Mouse (Mus musculus) forebrain, postnatal 0 days (tissue): ENCODE data around the gene Cnksr1. TPM values are rescaled to one million over a fixed set of nuclear protein-coding genes. Genes with fewer than 3 reads are reported as not detected.
A peak's percentile ranks its signal among the peaks of the same experiment; 100 is the strongest.
"Not testable (repeated sequence)": the region's sequence is repeated elsewhere in the genome, so short reads cannot be mapped to it uniquely, and the experiment has no call there.

Source experiments
- ATAC-seq: fragments of 200-750 bp; cut with Nextera tagmentation; 2 replicates; pipeline ENCODE4 v1.8.0; 2017; ENCODE audit warnings: mild to moderate bottlenecking, moderate library complexity
- DNase-seq: peaks from one replicate; pipeline ENCODE4 v3.0.0-alpha.2; 2015
- H3K27ac ChIP-seq: fragments of 300-500 bp; sonication (generic); 2 replicates; pipeline ENCODE4 v1.5.1; 2014; ENCODE audit warnings: low read depth, mild to moderate bottlenecking, antibody characterized with exemption, low read length, moderate library complexity, mixed read lengths
- H3K27me3 ChIP-seq: fragments of 300-500 bp; sonication (generic); 2 replicates; pipeline ENCODE4 v1.6.1; 2014; ENCODE audit warnings: mild to moderate bottlenecking, low read length, mixed read lengths; ENCODE audit not compliant: insufficient read depth
- H3K36me3 ChIP-seq: fragments of 300-500 bp; sonication (generic); 2 replicates; pipeline ENCODE4 v1.6.1; 2014; ENCODE audit warnings: mild to moderate bottlenecking, moderate library complexity; ENCODE audit not compliant: insufficient read depth
- H3K4me1 ChIP-seq: fragments of 300-500 bp; sonication (generic); 2 replicates; pipeline ENCODE4 v1.6.1; 2014; ENCODE audit warnings: antibody characterized with exemption; ENCODE audit not compliant: insufficient read depth
- H3K4me2 ChIP-seq: fragments of 300-500 bp; sonication (generic); 2 replicates; pipeline ENCODE4 v1.6.1; 2014; ENCODE audit warnings: low read depth, mild to moderate bottlenecking, moderate library complexity
- H3K4me3 ChIP-seq: fragments of 300-500 bp; sonication (generic); 2 replicates; pipeline ENCODE4 v1.5.1; 2014; ENCODE audit warnings: low read depth, low read length, mixed read lengths
- H3K9ac ChIP-seq: fragments of 300-500 bp; sonication (generic); 2 replicates; pipeline ENCODE4 v1.6.1; 2014; ENCODE audit warnings: mild to moderate bottlenecking
- H3K9me3 ChIP-seq: fragments of 300-500 bp; sonication (generic); 2 replicates; pipeline ENCODE4 v1.6.1; 2016; ENCODE audit warnings: low read length
- CTCF ChIP-seq: sonication (generic); IDR thresholded peaks from 2 replicates; pipeline ENCODE4 v1.5.1; 2016; ENCODE audit warnings: antibody characterized with exemption, control low read depth, low read depth
- WGBS: fragments of 180-500 bp; shearing (Covaris S2); extraction: QIAGEN DNeasy Blood & Tissue Kit; methylation state at CpG from one replicate; pipeline ENCODE4 v1.1.7; 2014; 5-methylcytosine and 5-hydroxymethylcytosine counted together
- polyA plus RNA-seq: library from polyadenylated mRNA; unstranded; fragments of >200 nt; fragmentation: Nextera tagmentation; extraction: Ambion mirVana; gene quantifications from 2 replicates; pipeline ENCODE4 v1.2.1, GENCODE M21; 2015
- total RNA-seq: library from RNA; depleted of rRNA; stranded (reverse); fragments of >200 nt; gene quantifications from 2 replicates; pipeline ENCODE4 v1.2.3, GENCODE M21; 2014

Cnksr1 gene
- total and polyA plus RNA-seq, 2 experiments from 2014 or later, result 0.18 TPM; not detected in 1

- 36% methylated on average over 13 of the region's 13 CpGs for WGBS
- ATAC-seq (no peak), DNase-seq (no peak)
- Histone ChIP-seq H3K4me3 (no peak overlapping the region), H3K27ac (no peak overlapping the region), H3K9ac (no peak overlapping the region), H3K9me3 (no peaks in the 10 kb centered on the region), H3K4me2 (no peak overlapping the region), H3K27me3 (no peaks in the 10 kb centered on the region), H3K4me1 (no peaks in the 10 kb centered on the region), H3K36me3 (peaks cover 15% of the 10 kb centered on the region)
- no peak for TF ChIP-seq CTCF
Observed at GRCm38 (mm10) chr4:134272731-134273416, 34.7 kb upstream of the Cnksr1 start.

GRCm38 (mm10) chr4:134271979-134272378 is 33.8 kb upstream of the Cnksr1 start:
- Histone ChIP-seq H3K4me3 (no peak overlapping the region), H3K27me3 (no peaks in the 10 kb centered on the region), H3K4me1 (no peaks in the 10 kb centered on the region), H3K4me2 (no peak overlapping the region), H3K36me3 (peaks cover 8% of the 10 kb centered on the region), H3K27ac (no peak overlapping the region), H3K9me3 (no peaks in the 10 kb centered on the region), H3K9ac (no peak overlapping the region)
- DNase-seq, result no peak
- TF ChIP-seq CTCF, result no peak
- 82% methylated on average over 7 of the region's 7 CpGs for WGBS
- ATAC-seq, result no peak

GRCm38 (mm10) chr4:134269622-134270021 is 31.4 kb upstream of the Cnksr1 start:
- H3K4me2 ChIP-seq, DNase-seq, H3K9me3 ChIP-seq, H3K4me3 ChIP-seq, H3K27ac ChIP-seq, H3K27me3 ChIP-seq, ATAC-seq, H3K4me1 ChIP-seq, H3K9ac ChIP-seq, H3K36me3 ChIP-seq: not testable (repeated sequence)

GRCm38 (mm10) chr4:134268102-134268655 is 30.0 kb upstream of the Cnksr1 start:
- no peak for ATAC-seq
- Histone ChIP-seq H3K36me3 (no peaks in the 10 kb centered on the region), H3K27ac (no peak overlapping the region), H3K4me1 (no peaks in the 10 kb centered on the region), H3K9me3 (no peaks in the 10 kb centered on the region), H3K27me3 (no peaks in the 10 kb centered on the region), H3K4me2 (no peak overlapping the region), H3K4me3 (no peak overlapping the region), H3K9ac (no peak overlapping the region)
- 83% methylated on average over 19 of the region's 19 CpGs for WGBS
- no peak for TF ChIP-seq CTCF
- no peak for DNase-seq

GRCm38 (mm10) chr4:134265860-134266585 is 27.8 kb upstream of the Cnksr1 start:
- ATAC-seq (no peak), DNase-seq (no peak)
- Histone ChIP-seq H3K4me2 (no peak overlapping the region), H3K4me3 (no peak overlapping the region), H3K27ac (no peak overlapping the region), H3K9me3 (no peaks in the 10 kb centered on the region), H3K4me1 (no peaks in the 10 kb centered on the region), H3K36me3 (no peaks in the 10 kb centered on the region), H3K27me3 (no peaks in the 10 kb centered on the region), H3K9ac (no peak overlapping the region)
- no peak for TF ChIP-seq CTCF
- WGBS, result 70% methylated on average over 9 of the region's 9 CpGs

GRCm38 (mm10) chr4:134263191-134263590 is 25.0 kb upstream of the Cnksr1 start:
- H3K9me3 ChIP-seq, result no peaks in the 10 kb centered on the region
- peak; percentile 66 for TF ChIP-seq CTCF
- H3K27me3 ChIP-seq, result no peaks in the 10 kb centered on the region
- H3K4me3 ChIP-seq, result no peak overlapping the region
- no peaks in the 10 kb centered on the region for H3K4me1 ChIP-seq
- no peak overlapping the region for H3K4me2 ChIP-seq
- no peak overlapping the region for H3K9ac ChIP-seq
- no peak for ATAC-seq
- H3K36me3 ChIP-seq, result no peaks in the 10 kb centered on the region
- WGBS, result 41% methylated on average over 6 of the region's 6 CpGs
- DNase-seq, result no peak
- no peak overlapping the region for H3K27ac ChIP-seq

- ATAC-seq (no peak), DNase-seq (no peak)
- Histone ChIP-seq H3K36me3 (no peaks in the 10 kb centered on the region), H3K9ac (no peak overlapping the region), H3K4me1 (no peaks in the 10 kb centered on the region), H3K4me3 (no peak overlapping the region), H3K27ac (no peak overlapping the region), H3K4me2 (no peak overlapping the region), H3K27me3 (peaks cover 9% of the 10 kb centered on the region), H3K9me3 (no peaks in the 10 kb centered on the region)
- no peak for TF ChIP-seq CTCF
- WGBS, result 61% methylated on average over 11 of the region's 11 CpGs
Observed at GRCm38 (mm10) chr4:134258354-134258753, 20.2 kb upstream of the Cnksr1 start.
